Mouse (Mus musculus) G1E (cell line): ENCODE results near the gene Gm28230. TPM values are rescaled to one million over a fixed set of nuclear protein-coding genes. Genes with fewer than 3 reads are reported as not detected.

Experiments used
- ATAC-seq: 2 replicates; pipeline ENCODE4 v1.8.0; 2016; ENCODE audit warnings: mild to moderate bottlenecking; ENCODE audit not compliant: insufficient number of reproducible peaks, poor library complexity, low FRiP score, severe bottlenecking; ENCODE audit errors: extremely low read depth
- DNase-seq: peaks from one replicate; pipeline ENCODE4 v3.0.0; 2012; ENCODE audit warnings: low spot score
- H3K27me3 ChIP-seq: 2 replicates; pipeline ENCODE4 v1.6.1; 2012; ENCODE audit warnings: mild to moderate bottlenecking, low read length, inconsistent platforms; ENCODE audit not compliant: insufficient read depth
- H3K36me3 ChIP-seq: replicated peaks from 2 replicates; pipeline ENCODE3; 2012; ENCODE audit warnings: mild to moderate bottlenecking, inconsistent platforms
- H3K4me1 ChIP-seq: 2 replicates; pipeline ENCODE4 v1.6.1; 2012; ENCODE audit warnings: low read depth, low read length, inconsistent platforms, mixed read lengths; ENCODE audit not compliant: insufficient read depth
- H3K4me3 ChIP-seq: 2 replicates; pipeline ENCODE4 v1.5.1; 2012; ENCODE audit warnings: low read depth, mild to moderate bottlenecking, inconsistent platforms, low read length, moderate library complexity, mixed read lengths
- H3K9me3 ChIP-seq: replicated peaks from 2 replicates; pipeline ENCODE4 v1.6.1; 2012; ENCODE audit warnings: inconsistent platforms
- CTCF ChIP-seq: IDR thresholded peaks from 2 replicates; pipeline ENCODE4 v1.5.1; 2012; ENCODE audit warnings: low read depth, low read length, inconsistent platforms, mixed read lengths
- GATA1 ChIP-seq: IDR thresholded peaks from 2 replicates; pipeline ENCODE4 v1.6.1; 2012; ENCODE audit warnings: borderline replicate concordance, low read length, inconsistent platforms, mixed read lengths
- GATA2 ChIP-seq: IDR thresholded peaks from 2 replicates; pipeline ENCODE4 v1.6.1; 2012; ENCODE audit warnings: low read depth, low read length, inconsistent platforms, borderline replicate concordance
- POLR2AphosphoS5 ChIP-seq: IDR thresholded peaks from 2 replicates; pipeline ENCODE4 v1.6.1; 2012; ENCODE audit warnings: low read depth, low read length, inconsistent platforms; ENCODE audit not compliant: insufficient replicate concordance
- TAL1 ChIP-seq: conservative IDR thresholded peaks from 2 replicates; pipeline ENCODE4 v1.6.1; 2012; ENCODE audit warnings: low read depth, low read length, inconsistent platforms, mixed read lengths
- polyA plus RNA-seq: library from polyadenylated mRNA; stranded (reverse); fragments of >175 nt; gene quantifications from 2 replicates; pipeline ENCODE4 v1.2.3, GENCODE M21; 2012
- total RNA-seq, 2 experiments: library from RNA; stranded (forward) in 1 of 2; stranded (reverse) in 1 of 2; fragments of 200-1000 nt in 1 of 2; fragments of >200 nt in 1 of 2; fragmentation: Nextera tagmentation in 1 of 2; gene quantifications; 2 replicates each; pipeline ENCODE4 v1.2.3; 2014 to 2017

Gene Gm28230
- total and polyA plus RNA-seq, 3 experiments = 0.33 to 1.2 (median 0.55) TPM

GRCm38 (mm10) chr2:74722949-74723348, 3.6 kb upstream of the Gm28230 start:
- Histone ChIP-seq H3K27me3 (peaks cover 43% of the 10 kb centered on the region), H3K36me3 (peaks cover 2% of the 10 kb centered on the region), H3K4me3 (no peak overlapping the region), H3K9me3 (no peaks in the 10 kb centered on the region), H3K4me1 (0 out of 2 replicates have a peak, but pooled peaks cover 2% of the 10 kb centered on the region)
- no peak for DNase-seq
- TF ChIP-seq POLR2AphosphoS5 (no peak), GATA2 (no peak), CTCF (no peak), GATA1 (no peak), TAL1 (no peak)
- ATAC-seq = no peak

DNA sequence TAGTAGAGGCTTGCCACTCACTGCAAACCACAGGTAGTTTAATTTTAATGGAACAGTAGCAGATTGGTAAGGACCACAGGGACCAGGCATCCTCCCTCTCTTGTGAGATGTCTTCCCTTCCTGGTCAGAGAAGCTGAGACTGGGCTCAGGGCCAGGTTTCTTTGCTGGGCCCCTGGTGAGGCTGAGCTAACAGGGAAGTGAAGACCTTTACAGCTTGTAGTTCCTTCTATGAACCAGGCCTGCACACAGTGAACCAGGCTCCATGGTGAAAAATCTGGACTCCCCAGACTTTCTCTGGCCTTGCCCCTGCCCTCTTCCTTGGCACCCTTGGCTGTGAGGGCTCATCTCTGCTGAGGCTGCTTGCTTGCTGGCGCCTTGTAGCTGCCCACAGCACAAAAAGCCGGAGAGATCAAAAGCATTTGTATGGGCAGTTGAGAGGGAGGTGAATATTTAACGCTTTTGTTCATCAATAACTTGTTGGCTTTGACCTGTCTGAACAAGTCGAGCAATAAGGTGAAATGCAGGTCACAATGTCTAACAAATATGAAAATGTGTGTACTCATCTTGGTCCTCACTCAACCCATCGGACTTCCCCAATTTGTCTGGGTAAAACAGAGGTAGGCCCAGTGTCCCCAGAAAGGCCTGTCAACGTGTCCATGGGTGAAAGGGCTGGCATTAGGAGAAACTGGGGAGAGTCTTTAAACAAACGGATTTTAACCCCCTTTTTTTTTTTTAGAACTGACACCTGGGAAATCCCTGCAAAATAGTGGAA, 2.1 kb upstream of the Gm28230 start:
- no peak for ATAC-seq
- Histone ChIP-seq H3K4me3 (no peak overlapping the region), H3K9me3 (no peaks in the 10 kb centered on the region), H3K27me3 (peaks cover 46% of the 10 kb centered on the region), H3K36me3 (peaks cover 2% of the 10 kb centered on the region), H3K4me1 (0 out of 2 replicates have a peak, but pooled peaks cover 2% of the 10 kb centered on the region)
- no peak for TF ChIP-seq CTCF
- TF ChIP-seq POLR2AphosphoS5 = no peak
- TF ChIP-seq GATA1 = no peak
- no peak for TF ChIP-seq TAL1
- TF ChIP-seq GATA2 = no peak
- no peak for DNase-seq

GRCm38 (mm10) chr2:74725171-74725570, 1.4 kb upstream of the Gm28230 start:
- peaks cover 2% of the 10 kb centered on the region for H3K36me3 ChIP-seq
- DNase-seq = no peak
- peaks cover 44% of the 10 kb centered on the region for H3K27me3 ChIP-seq
- no peak for ATAC-seq
- H3K4me3 ChIP-seq = no peak overlapping the region
- no peak for TF ChIP-seq POLR2AphosphoS5
- TF ChIP-seq TAL1 = no peak
- H3K4me1 ChIP-seq = 0 out of 2 replicates have a peak, but pooled peaks cover 2% of the 10 kb centered on the region
- H3K9me3 ChIP-seq = no peaks in the 10 kb centered on the region

DNA sequence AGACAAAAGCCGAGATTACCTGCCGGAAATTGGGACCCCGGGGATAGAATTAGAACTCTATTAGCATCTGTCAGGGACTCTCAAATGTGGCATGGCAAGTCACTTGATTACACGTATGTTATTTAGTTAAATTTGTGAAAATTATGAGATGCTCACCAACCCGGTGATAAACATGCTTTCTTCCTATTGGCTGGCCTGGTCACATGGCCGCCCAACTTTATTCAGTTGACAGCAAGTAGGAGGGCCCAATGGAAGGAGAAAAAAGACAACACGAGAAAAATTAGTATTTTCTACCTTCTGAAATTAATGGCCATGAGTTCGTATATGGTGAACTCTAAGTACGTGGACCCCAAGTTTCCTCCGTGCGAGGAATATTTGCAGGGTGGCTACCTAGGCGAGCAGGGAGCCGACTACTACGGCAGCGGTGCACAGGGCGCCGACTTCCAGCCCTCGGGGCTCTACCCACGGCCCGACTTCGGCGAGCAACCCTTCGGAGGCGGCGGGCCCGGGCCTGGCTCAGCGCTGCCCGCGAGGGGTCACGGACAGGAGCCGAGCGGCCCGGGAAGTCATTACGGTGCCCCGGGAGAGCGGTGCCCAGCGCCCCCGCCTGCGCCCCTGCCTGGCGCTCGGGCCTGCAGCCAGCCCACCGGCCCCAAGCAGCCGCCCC, 578 bp downstream of the Gm28230 start:
- Histone ChIP-seq H3K4me3 (no peak overlapping the region), H3K9me3 (no peaks in the 10 kb centered on the region), H3K27me3 (peaks cover 48% of the 10 kb centered on the region), H3K36me3 (peaks cover 2% of the 10 kb centered on the region), H3K4me1 (no peaks in the 10 kb centered on the region)
- ATAC-seq (no peak), DNase-seq (no peak)
- TF ChIP-seq TAL1 = no peak
- no peak for TF ChIP-seq GATA1
- no peak for TF ChIP-seq CTCF

DNA sequence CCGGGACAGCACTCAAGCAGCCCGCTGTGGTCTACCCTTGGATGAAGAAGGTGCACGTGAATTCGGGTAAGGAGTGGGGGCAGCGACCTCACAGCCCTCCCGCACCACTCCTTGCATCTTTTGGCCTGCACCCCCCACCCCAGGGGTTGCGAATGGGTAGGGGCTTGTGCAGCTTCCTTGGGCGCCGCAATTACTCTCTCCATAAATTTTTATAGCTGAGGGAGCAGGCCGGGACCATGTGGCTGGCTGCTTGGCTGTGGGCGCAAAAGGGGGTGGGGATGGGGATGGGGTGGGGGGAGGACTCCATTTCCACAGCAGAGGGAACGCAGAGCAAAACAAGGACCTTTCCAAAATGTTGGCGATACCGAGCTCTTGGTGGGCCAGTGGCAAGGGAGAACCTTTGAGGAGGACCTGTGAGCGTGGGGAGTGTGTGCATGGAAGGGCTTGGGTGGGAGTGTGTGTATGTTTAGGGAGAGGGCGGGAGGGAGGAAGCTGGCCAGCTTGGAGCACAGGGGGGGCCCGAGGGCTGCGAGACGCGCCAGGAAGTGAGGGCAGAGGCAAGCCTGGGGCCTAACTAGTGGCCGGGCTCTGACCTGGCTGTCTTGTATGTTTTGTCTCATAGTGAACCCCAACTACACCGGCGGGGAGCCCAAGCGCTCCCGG, 1.2 kb downstream of the Gm28230 start:
- no peak for ATAC-seq
- Histone ChIP-seq H3K36me3 (peaks cover 2% of the 10 kb centered on the region), H3K4me3 (no peak overlapping the region), H3K27me3 (peaks cover 51% of the 10 kb centered on the region), H3K9me3 (no peaks in the 10 kb centered on the region), H3K4me1 (peaks cover 4% of the 10 kb centered on the region; the same call in 1 of the 2 replicates)
- DNase-seq = no peak
- TF ChIP-seq POLR2AphosphoS5 (no peak), GATA1 (no peak), TAL1 (no peak), GATA2 (no peak), CTCF (no peak)

GRCm38 (mm10) chr2:74728303-74728680, 1.8 kb downstream of the Gm28230 start:
- no peak overlapping the region for H3K4me3 ChIP-seq
- no peaks in the 10 kb centered on the region for H3K9me3 ChIP-seq
- H3K36me3 ChIP-seq = peaks cover 2% of the 10 kb centered on the region
- TF ChIP-seq CTCF (no peak), GATA2 (no peak), TAL1 (no peak), GATA1 (no peak)
- ATAC-seq = no peak
- peaks cover 49% of the 10 kb centered on the region for H3K27me3 ChIP-seq
- H3K4me1 ChIP-seq = peaks cover 4% of the 10 kb centered on the region; the same call in 1 of the 2 replicates
- DNase-seq = no peak
